Mouse (Mus musculus) kidney, embryonic 16.5 days (tissue): ENCODE results near the gene Dab2. TPM values are rescaled to one million over a fixed set of nuclear protein-coding genes. Genes with fewer than 3 reads are reported as not detected.

Source experiments
- ATAC-seq: fragments of 200-750 bp; cut with Nextera tagmentation; 2 replicates; pipeline ENCODE4 v1.8.0; 2017; ENCODE audit warnings: moderate TSS enrichment; ENCODE audit not compliant: low FRiP score, low TSS enrichment
- H3K27ac ChIP-seq: fragments of 300-500 bp; sonication (generic); 2 replicates; pipeline ENCODE4 v1.5.1; 2014; ENCODE audit warnings: low read length
- H3K27me3 ChIP-seq: fragments of 300-500 bp; sonication (generic); 2 replicates; pipeline ENCODE4 v1.6.1; 2014; ENCODE audit warnings: low read length, control low read depth, mixed read lengths; ENCODE audit not compliant: insufficient read depth
- H3K36me3 ChIP-seq: fragments of 300-500 bp; sonication (generic); 2 replicates; pipeline ENCODE4 v1.6.1; 2014; ENCODE audit warnings: low read length, control low read depth, mixed read lengths; ENCODE audit not compliant: insufficient read depth
- H3K4me1 ChIP-seq: fragments of 300-500 bp; sonication (generic); 2 replicates; pipeline ENCODE4 v1.6.1; 2014; ENCODE audit warnings: low read length, control low read depth, mixed read lengths; ENCODE audit not compliant: insufficient read depth
- H3K4me2 ChIP-seq: fragments of 300-500 bp; sonication (generic); replicated peaks from 2 replicates; pipeline ENCODE4 v1.6.1; 2014; ENCODE audit warnings: low read depth, low read length
- H3K4me3 ChIP-seq: fragments of 300-500 bp; sonication (generic); 2 replicates; pipeline ENCODE4 v1.5.1; 2014; ENCODE audit warnings: mild to moderate bottlenecking, low read length
- H3K9ac ChIP-seq: fragments of 300-500 bp; sonication (generic); replicated peaks from 2 replicates; pipeline ENCODE4 v1.6.1; 2014; ENCODE audit warnings: low read length
- H3K9me3 ChIP-seq: fragments of 300-500 bp; sonication (generic); 2 replicates; pipeline ENCODE4 v1.6.1; 2016; ENCODE audit warnings: low read length, control low read depth
- WGBS: fragments of 180-500 bp; shearing (Covaris S2); extraction: QIAGEN DNeasy Blood & Tissue Kit; methylation state at CpG from one replicate; pipeline ENCODE4 v1.1.7; 2014; 5-methylcytosine and 5-hydroxymethylcytosine counted together
- polyA plus RNA-seq: library from polyadenylated mRNA; unstranded; fragments of >200 nt; fragmentation: Nextera tagmentation; extraction: Ambion mirVana; gene quantifications from 2 replicates; pipeline ENCODE4 v1.2.1, GENCODE M21; 2015

Dab2 gene
- polyA plus RNA-seq, 1 experiment from 2014 or later = 76.4 TPM

GRCm38 (mm10) chr15:6468845-6469244, 169.3 kb downstream of the Dab2 start:
- Histone ChIP-seq H3K27me3 (no peaks in the 10 kb centered on the region), H3K4me2 (no peak overlapping the region), H3K36me3 (no peaks in the 10 kb centered on the region), H3K9ac (no peak overlapping the region), H3K27ac (no peak overlapping the region), H3K9me3 (no peaks in the 10 kb centered on the region), H3K4me3 (no peak overlapping the region), H3K4me1 (no peaks in the 10 kb centered on the region)
- WGBS = 97% methylated on average over 1 of the region's 1 CpGs
- ATAC-seq = no peak

GRCm38 (mm10) chr15:6469384-6469783, 169.8 kb downstream of the Dab2 start:
- Histone ChIP-seq H3K9me3 (no peaks in the 10 kb centered on the region), H3K9ac (no peak overlapping the region), H3K27me3 (no peaks in the 10 kb centered on the region), H3K36me3 (no peaks in the 10 kb centered on the region), H3K4me3 (no peak overlapping the region), H3K27ac (no peak overlapping the region), H3K4me1 (no peaks in the 10 kb centered on the region), H3K4me2 (no peak overlapping the region)
- no peak for ATAC-seq
- WGBS = 72% methylated on average over 3 of the region's 3 CpGs

GRCm38 (mm10) chr15:6483561-6483960, 184.0 kb downstream of the Dab2 start:
- H3K9me3 ChIP-seq = no peaks in the 10 kb centered on the region
- 0 out of 2 replicates have a peak, but pooled peaks have one; percentile 27 for ATAC-seq
- no peak overlapping the region for H3K4me2 ChIP-seq
- 80% methylated on average over 3 of the region's 3 CpGs for WGBS
- no peaks in the 10 kb centered on the region for H3K4me1 ChIP-seq
- no peak overlapping the region for H3K9ac ChIP-seq
- no peaks in the 10 kb centered on the region for H3K27me3 ChIP-seq
- H3K27ac ChIP-seq = no peak overlapping the region
- H3K36me3 ChIP-seq = no peaks in the 10 kb centered on the region
- no peak overlapping the region for H3K4me3 ChIP-seq

Other genes starting within 250 kb of the Dab2 start
- not detected in 2 replicates for gene C9, start 145.5 kb downstream of the Dab2 start, polyA plus RNA-seq
- 3.1 and 4.1 TPM in 2 replicates for gene Fyb, start 223.1 kb downstream of the Dab2 start, polyA plus RNA-seq